Mouse (Mus musculus) liver, embryonic 14.5 days (tissue): Measurements from ENCODE around the gene Olfr1410. TPM values are rescaled to one million over a fixed set of nuclear protein-coding genes. Genes with fewer than 3 reads are reported as not detected.

ENCODE experiments used
- ATAC-seq: fragments of 200-750 bp; cut with Nextera tagmentation; 2 replicates; pipeline ENCODE4 v1.8.0; 2017; ENCODE audit warnings: moderate number of reproducible peaks, mild to moderate bottlenecking, moderate library complexity; ENCODE audit not compliant: insufficient read depth
- DNase-seq, 3 experiments: peaks; one replicate each; pipeline ENCODE4 v3.0.0-alpha.2; 2012 to 2013; ENCODE audit warnings: low read depth in 3 of 3, low spot score in 3 of 3
- H3K27ac ChIP-seq: fragments of 300-500 bp; sonication (generic); 2 replicates; pipeline ENCODE4 v1.5.1; 2014; ENCODE audit warnings: moderate library complexity, mild to moderate bottlenecking, control low read depth, inconsistent platforms
- H3K27me3 ChIP-seq: fragments of 300-500 bp; sonication (generic); 2 replicates; pipeline ENCODE4 v1.6.1; 2014; ENCODE audit warnings: mild to moderate bottlenecking, low read length, moderate library complexity; ENCODE audit not compliant: control insufficient read depth, insufficient read depth
- H3K36me3 ChIP-seq: fragments of 300-500 bp; sonication (generic); replicated peaks from 2 replicates; pipeline ENCODE4 v1.6.1; 2014; ENCODE audit warnings: low read depth; ENCODE audit not compliant: control insufficient read depth, insufficient read depth
- H3K4me1 ChIP-seq, 2 experiments: fragments of 200-500 bp in 1 of 2; fragments of 300-500 bp in 1 of 2; sonication (generic) in 1 of 2; replicated peaks; 2 replicates each; pipeline ENCODE4 v1.6.1; 2012 to 2014; ENCODE audit warnings: antibody characterized with exemption in 1 of 2, inconsistent platforms in 1 of 2, low read length in 1 of 2; ENCODE audit not compliant: control insufficient read depth in 2 of 2, insufficient read depth in 2 of 2
- H3K4me2 ChIP-seq: fragments of 300-500 bp; sonication (generic); 2 replicates; pipeline ENCODE4 v1.6.1; 2014; ENCODE audit warnings: low read depth, mild to moderate bottlenecking, control low read depth, moderate library complexity
- H3K4me3 ChIP-seq, 2 experiments: fragments of 200-500 bp in 1 of 2; fragments of 300-500 bp in 1 of 2; sonication (generic) in 1 of 2; 2 replicates each; pipeline ENCODE4 v1.5.1; 2012 to 2014; ENCODE audit warnings: low read depth in 2 of 2, low read length in 2 of 2, mild to moderate bottlenecking in 2 of 2, control low read depth in 1 of 2, inconsistent platforms in 1 of 2, moderate library complexity in 1 of 2; ENCODE audit not compliant: insufficient read depth in 1 of 2
- H3K9ac ChIP-seq: fragments of 300-500 bp; sonication (generic); replicated peaks from 2 replicates; pipeline ENCODE4 v1.6.1; 2014; ENCODE audit warnings: mild to moderate bottlenecking, control low read depth, moderate library complexity
- H3K9me3 ChIP-seq: fragments of 300-500 bp; sonication (generic); 2 replicates; pipeline ENCODE4 v1.6.1; 2016; ENCODE audit warnings: low read length, mixed read lengths; ENCODE audit not compliant: control insufficient read depth
- CTCF ChIP-seq: IDR thresholded peaks from 2 replicates; pipeline ENCODE4 v1.5.1; 2016; ENCODE audit warnings: antibody characterized with exemption, low read depth, control low read depth
- EP300 ChIP-seq: IDR thresholded peaks from 2 replicates; pipeline ENCODE4 v1.6.1; 2016; ENCODE audit warnings: antibody characterized with exemption, low read depth
- WGBS: fragments of 180-500 bp; shearing (Covaris S2); extraction: QIAGEN DNeasy Blood & Tissue Kit; methylation state at CpG from one replicate; pipeline ENCODE4 v1.1.7; 2014; ENCODE audit not compliant: insufficient replicate concordance; 5-methylcytosine and 5-hydroxymethylcytosine counted together
- polyA plus RNA-seq, 2 experiments: library from polyadenylated mRNA; depleted of rRNA in 1 of 2; stranded (reverse) in 1 of 2; unstranded in 1 of 2; fragments of >200 nt; fragmentation: Nextera tagmentation in 1 of 2; extraction: Ambion mirVana in 1 of 2; gene quantifications; 2 replicates each; pipeline versions ENCODE4 v1.2.1 to v1.2.3; 2012 to 2014

Olfr1410 gene
- polyA plus RNA-seq, 2 experiments, result not detected

DNA sequence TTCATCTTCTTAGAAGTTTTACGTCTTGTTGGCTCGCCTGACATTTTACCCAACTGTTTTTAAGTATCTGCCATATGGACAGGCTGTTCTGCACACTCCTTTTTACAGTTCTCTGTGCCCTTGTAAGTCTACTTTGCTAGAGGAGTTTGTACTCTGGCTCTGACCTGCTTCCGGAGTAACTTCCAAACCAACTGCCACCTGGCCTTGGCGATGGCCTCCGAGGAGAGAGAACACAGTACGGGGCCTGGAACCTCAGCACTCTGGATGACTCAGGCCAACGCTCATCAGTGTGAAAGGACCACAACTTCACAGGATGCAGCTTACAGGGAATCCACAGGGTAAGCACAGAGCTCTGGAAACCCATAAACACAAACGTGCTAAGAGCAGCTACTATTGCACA lies 28.1 kb downstream of the Olfr1410 start:
- Histone ChIP-seq H3K27me3 (no peaks in the 10 kb centered on the region), H3K36me3 (no peaks in the 10 kb centered on the region), H3K4me3 (no peak overlapping the region), H3K27ac (no peak overlapping the region), H3K4me1 (no peaks in the 10 kb centered on the region), H3K4me2 (no peak overlapping the region), H3K9me3 (no peaks in the 10 kb centered on the region), H3K9ac (no peak overlapping the region)
- no peak for ATAC-seq
- TF ChIP-seq CTCF (no peak), EP300 (no peak)
- DNase-seq, result no peak
- WGBS, result 68% methylated on average over 8 of the region's 8 CpGs

DNA sequence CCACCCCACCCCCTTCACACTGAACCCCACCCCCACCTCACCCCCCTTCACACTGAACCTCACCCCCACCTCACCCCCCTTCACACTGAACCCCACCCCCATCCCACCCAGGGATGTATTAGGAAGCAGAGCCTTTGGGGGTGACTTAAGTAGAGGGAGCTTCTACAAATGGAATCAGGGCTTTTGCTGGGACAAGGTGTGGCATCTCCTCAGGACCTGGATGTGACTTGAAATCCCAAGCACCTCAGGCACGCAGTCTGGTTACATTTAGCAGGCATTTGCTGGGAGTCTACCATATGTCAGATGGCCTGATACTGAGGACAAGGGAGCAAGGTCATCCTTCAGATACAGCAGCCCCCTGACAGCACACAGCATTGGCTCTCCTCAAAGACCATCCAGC lies 29.0 kb downstream of the Olfr1410 start:
- H3K4me1 ChIP-seq, result no peaks in the 10 kb centered on the region
- no peak overlapping the region for H3K4me2 ChIP-seq
- ATAC-seq (no peak), DNase-seq (no peak)
- TF ChIP-seq EP300 (no peak), CTCF (no peak)
- H3K27ac ChIP-seq, result no peak overlapping the region
- no peaks in the 10 kb centered on the region for H3K9me3 ChIP-seq
- H3K4me3 ChIP-seq, result no peak overlapping the region
- H3K9ac ChIP-seq, result no peak overlapping the region
- no peaks in the 10 kb centered on the region for H3K27me3 ChIP-seq
- WGBS, result 61% methylated on average over 1 of the region's 1 CpGs
- no peaks in the 10 kb centered on the region for H3K36me3 ChIP-seq

DNA sequence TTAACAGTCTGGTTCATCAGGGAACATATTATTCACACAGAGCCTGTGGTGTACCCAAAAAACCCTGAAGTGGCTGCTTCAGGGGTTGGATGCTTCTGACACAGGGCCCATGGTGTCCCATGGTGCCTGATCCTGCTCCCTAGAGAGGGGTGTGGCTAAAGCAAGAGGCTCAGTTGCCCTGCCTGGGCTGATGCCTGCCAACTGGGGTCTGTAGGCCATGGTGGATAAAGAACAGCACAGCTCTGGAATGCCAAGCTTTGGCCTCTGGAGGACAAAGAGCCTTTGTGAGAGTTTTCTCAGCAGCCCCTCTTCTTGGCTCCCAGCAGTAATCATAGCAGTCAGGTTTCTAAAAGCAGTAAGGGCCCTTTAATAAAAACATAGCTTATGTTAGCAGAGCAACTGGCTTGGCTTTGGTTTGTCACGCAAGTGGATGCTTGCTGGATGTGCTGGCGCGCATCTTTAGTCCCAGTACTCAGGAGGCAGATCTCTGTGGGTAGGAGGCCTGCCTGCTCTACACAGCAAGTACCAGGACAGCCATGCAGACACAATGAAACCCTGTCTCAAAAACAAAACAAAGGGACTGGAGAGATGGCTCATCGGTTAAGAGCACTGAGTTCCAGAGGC lies 29.5 kb downstream of the Olfr1410 start:
- WGBS, result 81% methylated on average over 4 of the region's 4 CpGs
- no peak for DNase-seq
- Histone ChIP-seq H3K27me3 (no peaks in the 10 kb centered on the region), H3K9me3 (no peaks in the 10 kb centered on the region), H3K27ac (no peak overlapping the region), H3K9ac (no peak overlapping the region), H3K36me3 (no peaks in the 10 kb centered on the region), H3K4me1 (no peaks in the 10 kb centered on the region), H3K4me3 (no peak overlapping the region), H3K4me2 (no peak overlapping the region)
- no peak for ATAC-seq
- TF ChIP-seq CTCF (no peak), EP300 (no peak)

DNA sequence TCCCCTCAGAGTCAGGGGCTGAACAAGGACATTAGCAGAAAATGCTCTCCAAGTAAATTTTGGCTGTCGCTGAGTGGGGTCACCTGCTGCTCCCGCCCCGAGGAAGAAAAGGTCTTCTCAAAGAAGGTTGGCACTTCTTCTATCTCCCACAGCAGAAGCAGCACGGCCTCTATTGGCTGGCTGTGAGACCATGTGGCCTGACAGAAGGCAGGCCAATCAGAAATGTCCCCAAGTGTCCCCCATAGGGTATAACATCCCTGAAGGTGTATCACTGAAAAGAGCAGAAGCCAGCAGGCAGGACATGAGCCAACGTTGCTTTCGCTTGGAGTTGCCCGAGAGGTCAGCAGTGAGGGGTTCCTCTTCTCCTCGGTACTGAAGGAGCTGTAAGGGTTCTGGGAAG lies 30.4 kb downstream of the Olfr1410 start:
- Histone ChIP-seq H3K4me1 (peaks cover 0 to 7% of the 10 kb centered on the region in 2 experiments; a peak in 2 of 4 replicates), H3K9ac (no peak overlapping the region), H3K4me2 (no peak overlapping the region), H3K9me3 (no peaks in the 10 kb centered on the region), H3K4me3 (no peak overlapping the region), H3K27ac (no peak overlapping the region), H3K36me3 (no peaks in the 10 kb centered on the region), H3K27me3 (no peaks in the 10 kb centered on the region)
- DNase-seq (no peak), ATAC-seq (no peak)
- TF ChIP-seq EP300, result no peak
- TF ChIP-seq CTCF, result no peak
- WGBS, result 67% methylated on average over 8 of the region's 8 CpGs

GRCm38 (mm10) chr1:92636676-92637075 lies 31.1 kb downstream of the Olfr1410 start:
- DNase-seq (no peak), ATAC-seq (no peak)
- H3K27me3 ChIP-seq, result no peaks in the 10 kb centered on the region
- H3K9ac ChIP-seq, result no peak overlapping the region
- TF ChIP-seq CTCF (no peak), EP300 (no peak)
- H3K4me1 ChIP-seq, result peaks cover 0 to 7% of the 10 kb centered on the region in 2 experiments; a peak in 2 of 4 replicates
- no peaks in the 10 kb centered on the region for H3K9me3 ChIP-seq
- no peaks in the 10 kb centered on the region for H3K36me3 ChIP-seq
- H3K4me3 ChIP-seq, result no peak overlapping the region
- WGBS, result 84% methylated on average over 11 of the region's 11 CpGs
- no peak overlapping the region for H3K4me2 ChIP-seq
- H3K27ac ChIP-seq, result no peak overlapping the region
